8 mouse cellular contexts compared by ENCODE assay signal in the genomic region with DNA sequence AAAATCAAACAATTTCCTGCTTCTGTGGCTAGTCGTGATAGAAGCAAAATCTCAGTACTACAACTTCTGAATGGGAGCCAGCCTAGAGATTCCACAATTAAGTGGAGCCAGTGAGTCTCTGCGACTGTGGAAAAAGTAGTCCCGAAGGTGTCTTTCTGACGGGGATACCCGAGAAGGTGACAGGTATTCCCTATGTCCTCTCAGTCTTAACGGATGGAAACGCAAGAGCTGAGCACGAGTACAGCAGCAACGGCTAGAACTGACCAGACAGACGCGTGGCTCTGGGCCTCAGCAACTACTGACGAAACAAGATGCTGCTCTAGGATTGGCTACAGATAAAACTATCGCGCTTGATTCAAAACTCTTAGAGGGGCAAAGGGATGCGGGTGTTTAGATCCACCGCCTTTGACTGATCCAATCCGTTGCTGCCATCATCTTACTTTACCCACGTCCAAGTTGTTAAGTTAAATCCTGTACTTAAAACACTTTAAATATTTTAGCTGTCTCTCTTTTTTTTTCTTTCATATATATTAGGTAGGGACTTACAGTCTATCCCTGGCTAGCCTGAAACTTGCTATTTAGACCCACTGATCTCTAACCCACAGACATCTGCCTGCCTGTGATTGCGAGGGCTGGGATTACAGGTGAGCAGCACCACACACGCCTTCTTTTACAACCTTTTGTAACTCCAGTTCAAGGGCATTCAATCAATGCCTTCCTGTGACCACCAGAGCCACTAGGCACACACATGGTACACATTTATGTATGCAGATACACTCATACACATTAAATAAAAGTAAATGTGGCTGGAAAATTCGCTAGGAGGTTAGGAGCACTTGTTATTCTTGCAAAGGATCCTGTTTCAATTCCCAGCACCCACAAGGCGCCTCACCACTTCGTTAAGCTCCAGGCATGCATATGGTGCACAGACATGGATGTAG. TPM values are rescaled to one million over a fixed set of nuclear protein-coding genes. Genes with fewer than 3 reads are reported as not detected.
DNase-seq lines count a peak whose midpoint lies in the region; ATAC-seq and TF ChIP-seq lines count a peak whose summit lies in the region.

Gene Nasp (minus strand): TSS at position 220 of the 941 bp plus-strand sequence.

- H3K79me2 ChIP-seq in heart, adult 2 months (replicated peaks; ENCODE audit: control insufficient read depth, insufficient read depth, low read length): peaks cover 2% of the 10 kb centered on the region; the same call in 1 of the 2 replicates

- WGBS in embryonic facial prominence, embryonic 13.5 days: 5% methylated on average over 23 of the region's 23 CpGs
- 8% methylated on average over 23 of the region's 23 CpGs for WGBS in heart, adult 2 months
- 5% methylated on average over 23 of the region's 23 CpGs for WGBS in limb, embryonic 13.5 days
- 9% methylated on average over 23 of the region's 23 CpGs for WGBS in midbrain, embryonic 16.5 days

- peak; percentile 95 for DNase-seq in 3T3-L1 (ENCODE audit: low read depth, low spot score)
- peak; percentile 77 to 83 for DNase-seq in adrenal gland, postnatal 36 days
- DNase-seq in heart, adult 2 months: peak; percentile 78 to 87
- DNase-seq in kidney, adult 8-10 months: peak; percentile 86
- DNase-seq in spleen, postnatal 10 days (ENCODE audit: low spot score in 2 of 2): peak; percentile 67 to 72

- TF ChIP-seq POLR2A in heart, adult 2 months (IDR thresholded peaks at IDR 0.05; ENCODE audit: insufficient read depth, low read depth, low read length): no peak; the same call in 1 of the 2 replicates

- no peaks in the 10 kb centered on the region for H3K9me3 ChIP-seq in embryonic facial prominence, embryonic 13.5 days
- no peaks in the 10 kb centered on the region for H3K9me3 ChIP-seq in limb, embryonic 13.5 days
- H3K9me3 ChIP-seq in midbrain, embryonic 16.5 days (replicated peaks; ENCODE audit: control insufficient read depth, low read length, poor library complexity, severe bottlenecking): no peaks in the 10 kb centered on the region

- no peaks in the 10 kb centered on the region for H3K27me3 ChIP-seq in embryonic facial prominence, embryonic 13.5 days
- H3K27me3 ChIP-seq in heart, adult 2 months (ENCODE audit: control insufficient read depth, insufficient read depth, low read length): no peaks in the 10 kb centered on the region
- no peaks in the 10 kb centered on the region for H3K27me3 ChIP-seq in limb, embryonic 13.5 days
- no peaks in the 10 kb centered on the region for H3K27me3 ChIP-seq in midbrain, embryonic 16.5 days (ENCODE audit: control insufficient read depth, insufficient read depth, low read depth, low read length)

- peaks cover 16% of the 10 kb centered on the region; the same call in 1 of the 2 replicates for H3K36me3 ChIP-seq in embryonic facial prominence, embryonic 13.5 days
- no peaks in the 10 kb centered on the region; the same call in 1 of the 2 replicates for H3K36me3 ChIP-seq in heart, adult 2 months (ENCODE audit: control insufficient read depth, insufficient read depth, low read length)
- H3K36me3 ChIP-seq in limb, embryonic 13.5 days: peaks cover 16% of the 10 kb centered on the region
- H3K36me3 ChIP-seq in midbrain, embryonic 16.5 days (ENCODE audit: control insufficient read depth, insufficient read depth, low read length): no peaks in the 10 kb centered on the region

- no peak for TF ChIP-seq CTCF in heart, adult 2 months (IDR thresholded peaks at IDR 0.05)

- H3K9ac ChIP-seq in embryonic facial prominence, embryonic 13.5 days: peak within 1 kb of the TSS; percentile 90
- peak within 1 kb of the TSS; percentile 94 for H3K9ac ChIP-seq in heart, adult 2 months (ENCODE audit: low read depth, low read length)
- H3K9ac ChIP-seq in limb, embryonic 13.5 days: peak within 1 kb of the TSS; percentile 93
- peak within 1 kb of the TSS; percentile 86 for H3K9ac ChIP-seq in midbrain, embryonic 16.5 days (ENCODE audit: low read depth, low read length)

- peak within 1 kb of the TSS; percentile 67 for H3K4me2 ChIP-seq in embryonic facial prominence, embryonic 13.5 days
- peak within 1 kb of the TSS; percentile 73 for H3K4me2 ChIP-seq in limb, embryonic 13.5 days (replicated peaks)
- H3K4me2 ChIP-seq in midbrain, embryonic 16.5 days (ENCODE audit: low read length): peak within 1 kb of the TSS; percentile 83

- H3K27ac ChIP-seq in embryonic facial prominence, embryonic 13.5 days: peak within 1 kb of the TSS; percentile 96
- H3K27ac ChIP-seq in heart, adult 2 months: peak within 1 kb of the TSS; percentile 85
- peak within 1 kb of the TSS; percentile 97 for H3K27ac ChIP-seq in limb, embryonic 13.5 days
- peak within 1 kb of the TSS; percentile 96 for H3K27ac ChIP-seq in midbrain, embryonic 16.5 days (ENCODE audit: low read length)

- ATAC-seq in embryonic facial prominence, embryonic 13.5 days (ENCODE audit: insufficient number of reproducible peaks, insufficient read depth, low FRiP score, low TSS enrichment, low read depth): peak; percentile 83; the same call in 1 of the 2 replicates
- peak; percentile 87 for ATAC-seq in limb, embryonic 13.5 days (ENCODE audit: low FRiP score, low read depth)
- ATAC-seq in midbrain, embryonic 16.5 days: peak; percentile 89

- peaks cover 13% of the 10 kb centered on the region for H3K4me1 ChIP-seq in embryonic facial prominence, embryonic 13.5 days
- H3K4me1 ChIP-seq in heart, adult 2 months (ENCODE audit: control insufficient read depth, insufficient read depth, low read length): peaks cover 3% of the 10 kb centered on the region; the same call in 1 of the 2 replicates
- H3K4me1 ChIP-seq in limb, embryonic 13.5 days: peaks cover 20% of the 10 kb centered on the region
- peaks cover 21% of the 10 kb centered on the region for H3K4me1 ChIP-seq in midbrain, embryonic 16.5 days (ENCODE audit: control insufficient read depth, insufficient read depth, low read length)

- no peak for TF ChIP-seq EP300 in heart, adult 2 months (IDR thresholded peaks at IDR 0.05; ENCODE audit: insufficient read depth, low read depth, low read length)

- intact Hi-C loops in heart, adult 2 months (cut with DNase I): loop anchor here (1.0 to 2.0 kb wide), 2 partner anchors 23 to 57 kb away; partner anchors contain the start of genes Akr1a1 and Prdx1

- peak within 1 kb of the TSS; percentile 80 for H3K4me3 ChIP-seq in embryonic facial prominence, embryonic 13.5 days
- peak within 1 kb of the TSS; percentile 99 for H3K4me3 ChIP-seq in heart, adult 2 months
- H3K4me3 ChIP-seq in limb, embryonic 13.5 days: peak within 1 kb of the TSS; percentile 98
- peak within 1 kb of the TSS; percentile 99 for H3K4me3 ChIP-seq in midbrain, embryonic 16.5 days (ENCODE audit: low read depth, low read length)

RNA-seq across cellular contexts. Expression of gene Nasp, which starts in this region (rescaled TPM):
- 10 to 100 TPM; 29.8 to 35.0 TPM for total RNA-seq in adrenal gland, postnatal 36 days (2021)
- polyA plus RNA-seq in embryonic facial prominence, embryonic 13.5 days (2015; fragmentation: Nextera tagmentation; extraction: Ambion mirVana): 200 and 202 TPM in 2 replicates
- total RNA-seq in heart, adult 2 months (2021): 10 to 100 TPM; 16.9 to 18.3 TPM
- polyA plus RNA-seq in heart, adult 2 months (2012; rRNA removed): 3.0 and 7.1 TPM in 2 replicates
- polyA plus RNA-seq in limb, embryonic 13.5 days (2015; fragmentation: Nextera tagmentation; extraction: Ambion mirVana): 203 and 211 TPM in 2 replicates
- polyA plus RNA-seq in midbrain, embryonic 16.5 days (2015; fragmentation: Nextera tagmentation; extraction: Ambion mirVana): 87.1 and 98.0 TPM in 2 replicates

Comparison
In these comparisons a context has a peak if more than half of its experiments do, and no peak if none do; other contexts are left out.
1. Peak in every context shown above with its lines: DNase-seq, ATAC-seq, H3K4me3 ChIP-seq and H3K27ac ChIP-seq.
2. RNA of gene Nasp (polyA plus RNA-seq): 203 to 211 TPM in limb, embryonic 13.5 days, 200 to 202 TPM in embryonic facial prominence, embryonic 13.5 days and 87.1 to 98.0 TPM in midbrain, embryonic 16.5 days; 3.0 to 7.1 TPM in heart, adult 2 months; every median in the first group is over 10 times any median in the second.